Mouse (Mus musculus) embryonic facial prominence, embryonic 12.5 days (tissue): ENCODE data around the gene Epor. TPM values are rescaled to one million over a fixed set of nuclear protein-coding genes. Genes with fewer than 3 reads are reported as not detected.

ENCODE experiments used
- ATAC-seq: fragments of 200-750 bp; cut with Nextera tagmentation; 2 replicates; pipeline ENCODE4 v1.8.0; 2017; ENCODE audit not compliant: insufficient number of reproducible peaks, insufficient read depth, low FRiP score, low TSS enrichment
- H3K27ac ChIP-seq: fragments of 300-500 bp; sonication (generic); 2 replicates; pipeline ENCODE4 v1.5.1; 2016; ENCODE audit warnings: mild to moderate bottlenecking
- H3K27me3 ChIP-seq: fragments of 300-500 bp; sonication (generic); 2 replicates; pipeline ENCODE4 v1.6.1; 2016; ENCODE audit warnings: mild to moderate bottlenecking, moderate library complexity
- H3K36me3 ChIP-seq: fragments of 300-500 bp; sonication (generic); 2 replicates; pipeline ENCODE4 v1.6.1; 2016; ENCODE audit warnings: mild to moderate bottlenecking
- H3K4me1 ChIP-seq: fragments of 300-500 bp; sonication (generic); 2 replicates; pipeline ENCODE4 v1.6.1; 2016
- H3K4me2 ChIP-seq: fragments of 300-500 bp; sonication (generic); replicated peaks from 2 replicates; pipeline ENCODE4 v1.6.1; 2016; ENCODE audit warnings: mild to moderate bottlenecking, moderate library complexity
- H3K4me3 ChIP-seq: fragments of 300-500 bp; sonication (generic); 2 replicates; pipeline ENCODE4 v1.5.1; 2016; ENCODE audit warnings: mild to moderate bottlenecking
- H3K9ac ChIP-seq: fragments of 300-500 bp; sonication (generic); 2 replicates; pipeline ENCODE4 v1.6.1; 2016; ENCODE audit warnings: mild to moderate bottlenecking, moderate library complexity
- H3K9me3 ChIP-seq: fragments of 300-500 bp; sonication (generic); 2 replicates; pipeline ENCODE4 v1.6.1; 2016; ENCODE audit warnings: mild to moderate bottlenecking, moderate library complexity
- WGBS: fragments of 180-500 bp; shearing (Covaris S2); methylation state at CpG from one replicate; pipeline ENCODE4 v1.1.7; 2016; 5-methylcytosine and 5-hydroxymethylcytosine counted together
- polyA plus RNA-seq: library from polyadenylated mRNA; unstranded; fragments of >200 nt; fragmentation: Nextera tagmentation; extraction: Ambion mirVana; gene quantifications from 2 replicates; pipeline ENCODE4 v1.2.1, GENCODE M21; 2016

The Epor gene
- polyA plus RNA-seq, 1 experiment from 2014 or later, result 6.6 TPM

DNA sequence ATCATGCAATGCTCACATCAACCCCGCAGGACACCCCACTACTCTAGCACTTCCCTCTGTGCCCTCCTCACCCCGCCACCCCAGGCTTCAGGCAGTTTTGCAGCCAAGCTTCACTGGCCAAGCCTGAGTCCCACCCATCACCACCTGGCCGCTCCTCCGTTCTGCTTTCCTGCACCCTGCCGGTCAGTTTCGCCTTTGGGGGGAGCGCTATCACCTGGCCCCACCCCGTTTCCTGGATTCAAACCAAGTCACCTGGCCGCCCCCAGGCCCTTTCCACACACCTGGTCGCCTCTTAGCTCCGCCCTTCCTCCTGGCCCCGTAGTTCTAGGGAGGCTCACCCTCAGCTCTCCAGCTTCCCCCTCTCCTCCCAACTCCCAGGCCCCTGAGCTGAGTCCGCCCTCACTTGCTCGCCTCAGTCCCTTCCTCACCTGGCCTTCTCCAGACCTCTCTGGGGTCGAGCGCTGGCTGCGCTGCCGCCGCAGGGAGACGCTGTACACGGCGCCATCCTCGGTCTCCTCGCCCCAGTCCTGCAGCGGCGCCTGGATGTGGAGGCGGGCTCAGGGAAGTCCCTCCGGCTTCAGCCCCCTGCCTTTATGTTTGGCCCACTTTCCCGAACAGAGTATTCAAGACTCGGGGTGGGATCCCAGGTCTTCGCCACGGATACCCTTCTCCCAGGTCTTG is 25.3 kb upstream of the Epor start:
- no peak for ATAC-seq
- peak overlapping the region; percentile 36 for H3K9ac ChIP-seq
- H3K4me3 ChIP-seq, result peak overlapping the region; percentile 32
- H3K36me3 ChIP-seq, result no peaks in the 10 kb centered on the region
- H3K27me3 ChIP-seq, result peaks cover 91% of the 10 kb centered on the region
- peak overlapping the region; percentile 64 for H3K4me2 ChIP-seq
- 2% methylated on average over 32 of the region's 32 CpGs for WGBS
- H3K9me3 ChIP-seq, result no peaks in the 10 kb centered on the region
- no peak overlapping the region for H3K27ac ChIP-seq
- H3K4me1 ChIP-seq, result peaks cover 19% of the 10 kb centered on the region

- no peak overlapping the region for H3K27ac ChIP-seq
- H3K4me2 ChIP-seq, result peak overlapping the region; percentile 64
- H3K9ac ChIP-seq, result no peak overlapping the region
- H3K36me3 ChIP-seq, result no peaks in the 10 kb centered on the region
- H3K4me1 ChIP-seq, result peaks cover 19% of the 10 kb centered on the region
- 8% methylated on average over 36 of the region's 36 CpGs for WGBS
- H3K27me3 ChIP-seq, result peaks cover 84% of the 10 kb centered on the region
- no peak for ATAC-seq
- H3K9me3 ChIP-seq, result no peaks in the 10 kb centered on the region
- H3K4me3 ChIP-seq, result peak overlapping the region; percentile 32; the same call in 1 of the 2 replicates
These were observed 24.5 kb upstream of the Epor start for GRCm38 (mm10) chr9:21987592-21988342.

DNA sequence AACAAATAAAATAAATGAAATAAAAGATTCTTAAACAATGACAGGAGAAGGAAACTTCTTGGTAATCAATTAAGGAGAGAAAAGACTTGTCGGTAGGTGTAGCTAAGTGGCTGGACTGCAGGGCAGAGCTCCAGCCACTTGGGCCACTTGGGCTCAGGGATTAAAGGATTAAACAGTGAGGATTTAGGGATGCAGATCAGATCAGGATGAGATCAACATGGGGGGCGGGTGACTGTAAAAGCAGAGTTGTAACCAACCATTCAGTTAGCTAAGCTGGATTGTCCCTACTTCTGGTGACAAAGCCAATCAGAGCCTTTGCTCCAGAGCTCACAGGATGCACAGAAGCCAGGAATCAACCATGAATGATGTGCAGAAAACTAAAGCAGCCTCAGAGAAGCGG is 20.6 kb upstream of the Epor start:
- Histone ChIP-seq H3K4me2 (no peak overlapping the region), H3K4me3 (no peak overlapping the region), H3K27ac (no peak overlapping the region), H3K36me3 (no peaks in the 10 kb centered on the region), H3K27me3 (peaks cover 46% of the 10 kb centered on the region), H3K9ac (no peak overlapping the region), H3K4me1 (peaks cover 9% of the 10 kb centered on the region), H3K9me3 (no peaks in the 10 kb centered on the region)
- ATAC-seq, result no peak
- WGBS, result 18% methylated on average over 3 of the region's 3 CpGs

- Histone ChIP-seq H3K4me3 (no peak overlapping the region), H3K4me1 (no peaks in the 10 kb centered on the region), H3K4me2 (no peak overlapping the region), H3K36me3 (no peaks in the 10 kb centered on the region), H3K9ac (no peak overlapping the region), H3K9me3 (no peaks in the 10 kb centered on the region), H3K27me3 (no peaks in the 10 kb centered on the region), H3K27ac (no peak overlapping the region)
- ATAC-seq, result no peak
- 94% methylated on average over 4 of the region's 4 CpGs for WGBS
These were observed 15.3 kb upstream of the Epor start for GRCm38 (mm10) chr9:21978398-21979128.

GRCm38 (mm10) chr9:21977972-21978371 is 14.7 kb upstream of the Epor start:
- Histone ChIP-seq H3K4me2 (no peak overlapping the region), H3K36me3 (no peaks in the 10 kb centered on the region), H3K4me1 (no peaks in the 10 kb centered on the region), H3K4me3 (no peak overlapping the region), H3K9me3 (no peaks in the 10 kb centered on the region), H3K9ac (no peak overlapping the region), H3K27ac (no peak overlapping the region), H3K27me3 (no peaks in the 10 kb centered on the region)
- WGBS, result 29% methylated on average over 2 of the region's 2 CpGs
- no peak for ATAC-seq

- H3K36me3 ChIP-seq, result no peaks in the 10 kb centered on the region
- no peaks in the 10 kb centered on the region for H3K27me3 ChIP-seq
- whole genome bisulfite sequencing, result 82% methylated on average over 5 of the region's 5 CpGs
- H3K4me3 ChIP-seq, result no peak overlapping the region
- H3K9me3 ChIP-seq, result no peaks in the 10 kb centered on the region
- H3K4me1 ChIP-seq, result no peaks in the 10 kb centered on the region
- H3K27ac ChIP-seq, result no peak overlapping the region
- H3K9ac ChIP-seq, result no peak overlapping the region
- no peak for ATAC-seq
- no peak overlapping the region for H3K4me2 ChIP-seq
These were observed 14.0 kb upstream of the Epor start for GRCm38 (mm10) chr9:21977331-21977730.

DNA sequence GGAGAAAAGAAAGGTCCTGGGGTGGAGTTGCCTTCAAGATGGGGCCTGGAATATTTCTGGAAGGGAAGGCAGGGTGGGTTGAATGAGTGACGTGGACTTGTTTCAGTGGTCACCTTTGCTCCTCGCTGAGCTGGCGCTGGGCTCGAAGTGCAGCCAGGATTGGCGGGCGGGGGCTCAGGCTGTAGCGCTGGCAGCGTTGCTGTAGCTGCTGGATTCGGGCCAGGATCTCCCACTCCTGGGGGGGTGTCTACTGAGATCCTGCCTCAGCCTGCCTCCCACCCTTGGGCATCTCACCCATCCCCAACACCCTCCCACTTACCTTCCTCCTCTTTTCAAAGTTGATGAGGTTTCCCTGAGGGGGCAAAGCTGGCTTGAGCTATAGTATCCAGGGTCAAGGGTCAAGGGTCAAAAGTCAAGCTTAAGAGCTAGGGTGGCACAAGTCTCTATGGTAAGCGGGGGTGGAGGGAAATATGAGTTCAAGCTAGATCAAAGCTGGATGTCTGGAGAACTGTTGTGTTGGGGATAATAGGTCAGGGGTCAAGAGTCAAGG is 13.4 kb upstream of the Epor start:
- Histone ChIP-seq H3K4me1 (no peaks in the 10 kb centered on the region), H3K27ac (no peak overlapping the region), H3K36me3 (no peaks in the 10 kb centered on the region), H3K9me3 (no peaks in the 10 kb centered on the region), H3K27me3 (no peaks in the 10 kb centered on the region), H3K9ac (no peak overlapping the region), H3K4me2 (no peak overlapping the region), H3K4me3 (no peak overlapping the region)
- WGBS, result 87% methylated on average over 10 of the region's 10 CpGs
- no peak for ATAC-seq

GRCm38 (mm10) chr9:21969304-21969703 is 6.0 kb upstream of the Epor start:
- ATAC-seq, result no peak
- Histone ChIP-seq H3K27me3 (no peaks in the 10 kb centered on the region), H3K4me2 (no peak overlapping the region), H3K36me3 (no peaks in the 10 kb centered on the region), H3K9ac (no peak overlapping the region), H3K27ac (no peak overlapping the region), H3K4me3 (no peak overlapping the region), H3K4me1 (no peaks in the 10 kb centered on the region), H3K9me3 (no peaks in the 10 kb centered on the region)
- WGBS, result 89% methylated on average over 4 of the region's 4 CpGs

DNA sequence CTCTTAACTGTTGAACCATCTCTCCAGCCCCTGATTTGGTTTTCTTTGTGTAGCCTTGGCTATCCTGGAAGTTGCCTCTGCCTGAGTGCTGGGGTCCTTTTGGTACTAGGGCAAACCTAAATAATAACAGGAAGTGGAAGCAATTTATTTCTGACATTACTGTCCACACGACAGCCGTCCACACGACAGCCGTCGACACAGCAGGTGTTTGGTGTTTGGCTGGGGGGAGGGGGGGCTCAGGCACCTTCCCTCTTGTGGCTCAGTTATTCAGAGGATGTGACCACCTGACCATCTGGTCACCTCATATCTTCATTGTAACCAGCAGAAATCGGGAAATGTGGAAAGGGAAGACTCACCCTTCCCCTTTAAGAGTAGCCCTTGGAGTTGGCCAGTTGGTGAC is 5.6 kb upstream of the Epor start:
- no peaks in the 10 kb centered on the region for H3K27me3 ChIP-seq
- ATAC-seq, result no peak
- no peaks in the 10 kb centered on the region for H3K36me3 ChIP-seq
- no peak overlapping the region for H3K9ac ChIP-seq
- no peak overlapping the region for H3K4me3 ChIP-seq
- H3K4me1 ChIP-seq, result no peaks in the 10 kb centered on the region
- no peak overlapping the region for H3K27ac ChIP-seq
- no peaks in the 10 kb centered on the region for H3K9me3 ChIP-seq
- 60% methylated on average over 6 of the region's 6 CpGs for WGBS
- no peak overlapping the region for H3K4me2 ChIP-seq

DNA sequence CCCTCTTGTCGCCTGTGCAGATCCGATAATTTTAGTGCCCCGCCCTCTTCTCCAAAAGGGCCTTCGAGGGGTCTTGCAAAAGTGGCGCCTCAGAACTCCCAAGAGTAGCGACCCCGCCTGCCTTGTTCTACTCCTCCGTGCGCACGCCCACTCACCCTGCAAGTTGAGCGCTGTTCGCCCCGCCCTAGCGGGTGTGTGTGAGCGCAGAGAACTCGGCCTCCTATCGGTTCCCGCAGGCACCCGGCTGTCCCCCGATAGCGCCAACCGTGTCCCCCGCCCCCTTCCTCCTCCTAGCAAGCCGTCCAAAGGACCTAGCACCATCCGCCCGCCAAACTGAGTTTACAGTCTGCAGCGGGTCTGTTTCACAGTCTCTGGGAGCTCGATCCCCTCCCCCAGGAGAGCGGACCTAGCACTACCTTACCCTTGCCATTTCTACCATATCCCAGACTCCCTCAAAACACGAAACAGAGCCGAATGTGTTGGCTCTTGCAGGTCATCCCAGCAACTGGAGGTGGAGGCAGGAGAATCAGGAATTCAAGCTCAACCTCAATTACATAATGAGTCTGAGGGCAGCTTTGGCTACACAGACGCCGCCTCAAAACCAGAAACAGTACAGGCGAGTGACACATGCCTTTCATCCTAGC is 768 bp downstream of the Epor start:
- peaks cover 51% of the 10 kb centered on the region for H3K27me3 ChIP-seq
- ATAC-seq, result peak; percentile 62
- WGBS, result 2% methylated on average over 34 of the region's 34 CpGs
- H3K36me3 ChIP-seq, result no peaks in the 10 kb centered on the region
- H3K4me2 ChIP-seq, result peak overlapping the region; percentile 81
- H3K4me1 ChIP-seq, result peaks cover 17% of the 10 kb centered on the region
- H3K4me3 ChIP-seq, result peak overlapping the region; percentile 47
- H3K27ac ChIP-seq, result no peak overlapping the region
- peak overlapping the region; percentile 46 for H3K9ac ChIP-seq
- no peaks in the 10 kb centered on the region for H3K9me3 ChIP-seq

- peak overlapping the region; percentile 81 for H3K4me2 ChIP-seq
- no peaks in the 10 kb centered on the region for H3K9me3 ChIP-seq
- WGBS, result under 1% methylated on average over 15 of the region's 15 CpGs
- H3K27me3 ChIP-seq, result peaks cover 51% of the 10 kb centered on the region
- H3K36me3 ChIP-seq, result no peaks in the 10 kb centered on the region
- peak overlapping the region; percentile 46 for H3K9ac ChIP-seq
- no peak overlapping the region for H3K27ac ChIP-seq
- H3K4me3 ChIP-seq, result peak overlapping the region; percentile 47
- ATAC-seq, result no peak
- peaks cover 17% of the 10 kb centered on the region for H3K4me1 ChIP-seq
These were observed 1.3 kb downstream of the Epor start for GRCm38 (mm10) chr9:21962010-21962409.
